Mouse (Mus musculus) brown adipose tissue, adult 24 weeks (tissue): ENCODE data around the gene Dstn. TPM values are rescaled to one million over a fixed set of nuclear protein-coding genes. Genes with fewer than 3 reads are reported as not detected.

Experiments
- H3K27ac ChIP-seq: fragments of 200-500 bp; replicated peaks from 2 replicates; pipeline ENCODE4 v1.5.1; 2012; ENCODE audit warnings: low read depth, mild to moderate bottlenecking, low read length
- H3K4me1 ChIP-seq: fragments of 200-500 bp; 2 replicates; pipeline ENCODE4 v1.6.1; 2012; ENCODE audit warnings: low read length, mixed read lengths; ENCODE audit not compliant: control insufficient read depth, insufficient read depth, insufficient read length
- H3K4me3 ChIP-seq: fragments of 200-500 bp; 2 replicates; pipeline ENCODE4 v1.5.1; 2012; ENCODE audit warnings: low read depth, mild to moderate bottlenecking, low read length, moderate library complexity; ENCODE audit not compliant: insufficient read depth
- polyA plus RNA-seq: library from polyadenylated mRNA; stranded (reverse); fragments of >200 nt; gene quantifications from 2 replicates; pipeline ENCODE4 v1.2.4, GENCODE M21; 2012; ENCODE audit not compliant: missing spikeins, insufficient read depth, insufficient read length

Gene Dstn
- polyA plus RNA-seq, result 95.9 and 97.0 TPM in 2 replicates

- H3K4me1 ChIP-seq, result peaks cover 4% of the 10 kb centered on the region; the same call in 1 of the 2 replicates
- peak within 1 kb of the TSS; percentile 92 for H3K4me3 ChIP-seq
- H3K27ac ChIP-seq, result peak within 1 kb of the TSS; percentile 81
Measured at GRCm38 (mm10) chr2:143914760-143915599, at the start of gene Dstn. Dstn (plus strand) TSS chr2:143915320.

DNA sequence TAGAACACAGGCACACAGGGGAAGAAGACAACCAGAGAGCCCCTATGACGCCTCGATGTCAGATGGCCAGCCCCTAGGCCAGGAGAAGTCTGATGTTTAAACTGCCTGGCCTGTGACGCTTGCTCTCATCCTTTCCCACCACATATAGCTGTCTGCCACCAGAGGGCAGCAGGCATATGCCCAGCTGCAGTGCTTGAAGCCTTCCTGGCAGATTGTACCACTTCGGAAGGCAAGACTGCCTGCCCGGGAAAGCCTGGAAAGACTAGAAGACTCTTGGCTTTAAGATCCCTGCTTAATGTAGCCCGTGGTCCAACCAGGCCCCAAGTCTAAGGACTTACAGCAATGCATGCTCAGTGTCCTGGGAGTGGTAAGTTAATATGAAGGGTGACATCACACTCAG, 47.8 kb upstream of the Dstn start:
- Histone ChIP-seq H3K27ac (no peak overlapping the region), H3K4me3 (peak overlapping the region; percentile 40; the same call in 1 of the 2 replicates), H3K4me1 (0 out of 2 replicates have a peak, but pooled peaks cover 1% of the 10 kb centered on the region)

GRCm38 (mm10) chr2:143870936-143871688, 44.0 kb upstream of the Dstn start:
- Histone ChIP-seq H3K4me1 (no peaks in the 10 kb centered on the region), H3K4me3 (no peak overlapping the region), H3K27ac (no peak overlapping the region)

GRCm38 (mm10) chr2:143876026-143876425, 39.1 kb upstream of the Dstn start:
- no peak overlapping the region for H3K4me3 ChIP-seq
- H3K4me1 ChIP-seq, result no peaks in the 10 kb centered on the region
- H3K27ac ChIP-seq, result no peak overlapping the region

GRCm38 (mm10) chr2:143876929-143877632, 38.0 kb upstream of the Dstn start:
- H3K4me3 ChIP-seq, result no peak overlapping the region
- H3K4me1 ChIP-seq, result no peaks in the 10 kb centered on the region
- H3K27ac ChIP-seq, result no peak overlapping the region

GRCm38 (mm10) chr2:143879311-143879710, 35.8 kb upstream of the Dstn start:
- H3K4me3 ChIP-seq, result no peak overlapping the region
- H3K27ac ChIP-seq, result no peak overlapping the region

GRCm38 (mm10) chr2:143882002-143882401, 33.1 kb upstream of the Dstn start:
- H3K4me1 ChIP-seq, result no peaks in the 10 kb centered on the region
- H3K27ac ChIP-seq, result no peak overlapping the region
- H3K4me3 ChIP-seq, result no peak overlapping the region

More at GRCm38 (mm10) chr2:143879311-143879710, 35.8 kb upstream of the Dstn start:
- no peaks in the 10 kb centered on the region for H3K4me1 ChIP-seq

- no peak overlapping the region for H3K27ac ChIP-seq
- no peaks in the 10 kb centered on the region for H3K4me1 ChIP-seq
- no peak overlapping the region for H3K4me3 ChIP-seq
Measured at GRCm38 (mm10) chr2:143882606-143883288, 32.4 kb upstream of the Dstn start.

DNA sequence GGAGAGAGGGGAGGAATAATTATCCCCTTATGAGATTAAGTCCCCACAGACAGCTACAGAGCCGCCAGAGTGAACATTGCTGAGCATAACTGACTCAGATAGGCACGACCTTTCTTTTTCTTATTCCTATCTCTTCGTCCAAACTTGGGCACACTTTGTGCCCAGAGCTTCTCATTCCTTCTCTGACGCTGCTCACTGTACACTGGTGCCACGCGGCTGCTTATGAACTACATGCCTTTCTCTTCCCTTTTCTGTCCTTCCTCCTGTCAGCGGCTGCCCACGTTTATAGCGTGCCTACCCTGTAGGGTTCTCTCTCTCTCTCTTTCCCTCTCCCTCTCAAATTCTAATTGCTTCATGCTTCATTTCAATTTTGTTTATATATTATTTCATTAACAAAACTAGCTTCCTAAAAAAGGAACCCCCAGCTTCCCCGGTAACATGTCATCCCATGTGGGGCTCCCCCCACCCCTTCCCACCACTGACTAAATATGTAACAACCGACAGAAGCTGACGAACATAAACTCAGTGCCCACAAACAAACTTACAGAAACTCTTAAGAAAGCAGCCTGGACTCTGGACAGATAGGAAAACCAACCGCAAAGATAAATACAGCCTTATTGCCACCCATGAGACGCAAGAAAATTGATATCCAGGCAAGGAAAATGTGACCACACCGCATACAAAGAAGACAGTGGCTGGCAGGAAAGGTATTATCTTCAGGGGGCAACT, 25.8 kb upstream of the Dstn start:
- Histone ChIP-seq H3K4me1 (no peaks in the 10 kb centered on the region), H3K27ac (no peak overlapping the region), H3K4me3 (no peak overlapping the region)

DNA sequence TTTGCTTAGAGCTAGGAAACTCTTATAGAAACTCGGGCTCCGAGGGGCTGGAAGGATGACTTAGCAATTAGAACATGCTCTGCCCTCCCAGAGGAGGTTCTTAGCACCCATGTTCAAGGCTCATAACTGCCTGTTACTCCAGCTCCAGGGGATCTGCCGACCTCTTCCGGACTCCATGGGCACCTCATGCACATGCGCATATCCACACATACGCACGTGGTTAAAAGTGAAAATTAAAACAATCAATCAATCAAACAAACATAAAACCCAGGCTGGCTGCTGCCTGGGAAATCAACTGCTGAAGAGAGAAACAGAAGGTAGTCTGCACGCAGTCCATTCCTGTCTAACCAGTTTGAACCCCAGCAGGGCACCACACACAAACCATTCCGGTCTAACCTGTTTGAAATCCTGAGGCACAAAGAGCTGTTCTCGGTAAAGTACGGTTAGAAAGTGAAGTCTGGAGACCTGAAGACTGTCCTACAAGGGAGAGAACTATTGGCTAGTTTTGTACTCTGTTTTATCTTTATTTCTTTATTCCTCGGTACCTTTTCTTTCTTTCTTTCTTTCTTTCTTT, 25.2 kb upstream of the Dstn start:
- H3K4me3 ChIP-seq, result no peak overlapping the region
- no peaks in the 10 kb centered on the region for H3K4me1 ChIP-seq
- no peak overlapping the region for H3K27ac ChIP-seq

- Histone ChIP-seq H3K4me1 (no peaks in the 10 kb centered on the region), H3K4me3 (no peak overlapping the region)
Measured at GRCm38 (mm10) chr2:143891302-143892048, 23.6 kb upstream of the Dstn start.

GRCm38 (mm10) chr2:143899470-143900220, 15.5 kb upstream of the Dstn start:
- H3K4me1 ChIP-seq, result no peaks in the 10 kb centered on the region
- H3K27ac ChIP-seq, result no peak overlapping the region
- no peak overlapping the region for H3K4me3 ChIP-seq

More at GRCm38 (mm10) chr2:143891302-143892048, 23.6 kb upstream of the Dstn start:
- no peak overlapping the region for H3K27ac ChIP-seq
